Mouse (Mus musculus): ENCODE data around the gene Cx3cr1.

Cx3cr1 gene

DNA sequence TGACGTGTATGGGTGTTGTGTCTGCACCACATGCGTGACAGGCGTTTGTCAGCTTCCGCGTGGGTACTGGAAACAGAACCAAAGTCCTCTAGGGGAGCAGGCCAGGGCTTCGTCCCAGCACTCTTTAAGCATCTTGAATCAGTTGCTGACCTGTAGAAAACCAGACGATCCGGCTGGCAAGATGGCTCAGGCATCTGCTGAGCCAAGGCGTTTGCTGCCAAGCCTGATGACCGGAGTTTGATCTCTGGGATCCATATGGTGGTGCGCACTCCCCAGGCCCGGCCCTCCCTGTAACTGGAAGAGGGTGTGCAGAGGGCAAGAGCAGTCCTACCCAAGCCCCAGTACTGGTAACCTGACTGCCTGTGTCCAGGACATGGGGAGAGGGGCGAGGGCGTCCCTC, 127.8 kb downstream of the Cx3cr1 start:
- no peak for DNase-seq (ENCODE audit: low read depth, low spot score)

DNA sequence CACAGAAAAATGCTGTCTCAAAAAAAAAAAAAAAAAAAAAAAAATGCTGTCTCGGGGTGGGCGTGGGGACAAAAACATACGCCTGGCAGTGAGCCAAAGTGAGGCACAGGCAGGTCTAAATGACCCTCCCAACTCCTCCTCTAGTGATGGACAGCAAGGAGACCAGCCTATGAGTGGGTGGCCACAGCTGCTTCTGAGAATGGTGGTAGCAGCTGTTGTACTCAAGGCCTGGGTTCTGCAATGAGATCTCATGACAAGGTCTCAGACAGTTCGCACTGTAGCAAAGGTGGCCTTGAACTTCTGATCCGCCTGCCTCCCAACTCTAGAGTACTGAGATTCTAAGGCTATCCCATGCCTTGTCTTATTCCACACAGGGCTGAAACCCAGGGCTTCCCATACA, 128.3 kb downstream of the Cx3cr1 start:
- DNase-seq (ENCODE audit: low read depth, low spot score): no peak

DNA sequence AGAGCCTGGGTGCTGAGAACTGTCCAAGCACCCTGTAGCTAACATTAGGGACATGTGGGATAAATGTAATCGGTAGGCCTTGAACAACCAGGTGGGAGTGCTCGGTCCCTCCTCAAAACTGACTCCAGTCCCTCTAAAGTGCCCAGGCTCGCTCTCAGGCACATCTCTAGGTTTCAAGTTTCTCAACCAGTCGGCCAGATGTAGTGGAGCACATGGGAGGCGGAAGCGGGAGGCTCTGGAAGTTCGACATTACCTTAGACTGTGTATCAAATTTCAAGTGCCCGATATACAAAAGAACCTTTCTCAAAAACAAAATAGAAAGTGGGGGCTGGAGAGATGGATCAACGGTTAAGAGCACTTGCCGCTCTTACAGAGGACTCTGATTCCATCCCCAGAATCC, 130.0 kb downstream of the Cx3cr1 start:
- DNase-seq (ENCODE audit: low read depth, low spot score): no peak

DNA sequence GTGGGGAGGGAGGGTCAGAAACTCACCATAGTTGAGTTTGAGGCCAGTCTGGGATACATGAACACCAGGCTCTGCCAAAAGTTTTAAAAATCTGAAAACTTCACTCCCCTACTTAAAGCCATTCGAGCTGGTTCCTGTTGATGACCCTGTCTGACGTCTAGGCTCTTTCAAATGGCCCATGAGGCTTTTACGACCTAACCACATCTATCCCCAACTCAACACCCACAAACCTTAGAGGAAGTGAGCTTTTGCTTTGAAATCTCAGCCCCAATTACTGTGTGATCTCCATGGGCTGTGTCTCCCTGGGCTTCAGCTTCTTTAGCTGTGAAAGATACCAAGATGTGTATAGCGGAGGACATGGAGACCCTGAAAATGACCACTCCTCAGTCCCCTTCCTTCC, 131.2 kb downstream of the Cx3cr1 start:
- DNase-seq (ENCODE audit: low read depth, low spot score): no peak

DNA sequence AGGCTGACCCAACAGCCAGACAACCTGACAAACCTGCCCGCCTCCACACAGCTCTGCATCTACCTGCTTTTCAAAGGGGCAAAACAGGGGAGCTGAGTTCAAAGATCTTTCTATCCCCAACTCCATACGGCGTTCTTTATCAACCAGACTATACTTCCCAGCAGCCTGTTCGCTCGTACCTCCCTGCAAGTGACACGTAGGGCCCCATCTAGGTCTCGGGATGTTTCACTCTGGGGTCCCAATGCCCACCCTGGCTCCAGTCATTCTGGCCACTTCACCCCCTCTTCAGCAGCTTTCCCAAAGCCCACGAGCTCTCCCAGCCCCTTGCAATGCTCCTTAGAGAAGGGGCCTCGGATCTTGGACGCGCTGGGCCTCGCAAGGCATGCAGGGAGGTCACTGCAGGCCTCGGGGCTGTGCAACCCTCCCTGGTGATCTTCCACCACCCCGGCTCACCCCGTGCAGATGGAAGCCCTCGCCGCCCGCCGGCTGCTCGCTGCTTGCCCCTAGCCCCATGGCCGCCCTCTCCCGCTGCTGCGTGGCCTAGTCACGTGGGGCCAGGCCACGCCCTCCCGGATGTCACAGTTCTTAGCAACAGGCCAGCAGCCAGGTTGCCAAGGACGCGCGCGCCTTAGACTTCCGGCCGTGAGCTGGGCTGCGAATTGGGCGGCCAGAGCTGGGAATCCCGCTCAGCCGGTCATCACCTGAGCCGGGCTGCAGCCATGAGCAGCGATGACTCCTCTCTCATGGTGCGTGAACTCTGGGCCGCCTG, 132.5 kb downstream of the Cx3cr1 start, which contains the start of the genes Gorasp1 and Ttc21a:
Gene Gorasp1, minus strand, starts transcription at position 561 of the 769 bp plus-strand sequence.
Gene Ttc21a, plus strand, starts transcription at position 602 of the 769 bp plus-strand sequence.
- peak; percentile 70 for DNase-seq (ENCODE audit: low read depth, low spot score)

DNA sequence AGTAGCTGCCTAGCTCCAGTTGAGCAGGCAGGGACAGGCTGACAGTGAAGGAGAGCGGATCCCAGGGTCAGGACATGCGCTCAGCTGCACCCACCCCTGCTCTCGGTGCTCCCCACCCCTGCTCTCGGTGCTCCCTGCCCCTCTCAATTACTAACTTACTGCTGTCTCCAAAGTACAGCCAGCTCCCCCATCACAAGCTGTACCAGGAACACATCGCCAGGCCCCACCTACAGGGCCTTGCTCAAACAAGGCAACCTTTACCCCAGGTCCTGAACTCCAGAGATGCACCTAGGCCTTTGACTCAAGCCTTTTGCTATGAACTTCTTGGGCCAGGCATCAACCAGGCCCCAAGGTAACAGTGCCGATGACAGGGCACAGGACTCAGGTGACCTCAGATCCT, 136.0 kb downstream of the Cx3cr1 start:
- no peak for DNase-seq (ENCODE audit: low read depth, low spot score)

DNA sequence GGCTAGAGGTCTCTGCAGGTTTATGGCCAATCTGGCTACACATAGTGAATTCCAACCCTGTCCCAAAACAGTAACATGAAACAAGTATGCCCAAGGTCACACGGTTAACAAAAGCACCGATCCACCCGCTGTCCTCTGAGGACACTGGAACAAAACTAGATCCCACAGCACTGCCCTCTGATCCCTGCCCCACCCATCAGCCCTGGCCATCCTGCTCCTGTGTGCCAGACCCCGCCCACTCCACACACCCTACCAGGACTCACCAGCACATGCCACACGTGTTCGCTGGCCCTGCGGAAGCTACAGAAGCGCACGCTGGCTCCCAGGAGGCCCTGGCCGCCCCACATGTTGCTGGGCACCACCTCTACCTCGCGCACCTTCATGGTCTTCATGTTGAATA, 137.3 kb downstream of the Cx3cr1 start:
- no peak for DNase-seq (ENCODE audit: low read depth, low spot score)

DNA sequence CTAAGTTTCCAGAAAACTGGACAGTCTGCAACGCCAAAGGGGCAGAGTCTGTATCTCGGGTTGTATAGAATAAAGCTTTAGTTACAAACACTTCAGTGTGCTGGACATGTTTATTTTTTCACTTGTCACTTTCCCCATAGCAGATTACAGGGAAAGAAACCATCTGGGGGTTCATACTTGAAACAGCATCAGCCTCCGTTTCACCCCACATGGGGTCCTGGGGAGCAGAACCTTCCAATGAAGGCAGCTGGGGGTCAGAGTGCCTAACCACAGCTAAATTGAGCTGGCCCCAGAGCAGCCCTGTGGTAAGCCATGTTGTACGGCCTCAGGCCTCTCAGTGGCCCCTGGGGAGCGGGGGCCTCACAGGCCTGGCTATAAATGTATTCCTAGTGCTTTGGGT, 143.2 kb downstream of the Cx3cr1 start:
- DNase-seq (ENCODE audit: low read depth, low spot score): no peak

DNA sequence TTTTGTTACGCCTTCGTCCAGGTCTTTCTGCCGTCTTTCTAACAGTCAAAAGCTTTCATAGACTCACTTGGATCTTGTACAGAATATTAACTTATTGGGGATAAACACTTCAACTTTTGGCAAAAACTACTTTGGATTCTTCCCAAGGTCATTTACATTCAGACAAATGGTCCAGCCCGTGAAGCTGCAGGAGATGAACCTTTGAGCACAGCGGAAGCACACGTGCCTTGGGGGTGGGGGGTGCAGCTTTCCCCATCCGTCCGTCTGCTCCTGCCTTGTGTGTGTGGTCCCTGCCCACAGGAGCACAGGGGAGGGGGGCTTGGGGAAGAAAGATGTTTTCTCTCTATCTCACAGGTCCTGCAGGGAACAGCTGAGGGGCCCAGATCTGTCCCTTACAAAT, 143.9 kb downstream of the Cx3cr1 start:
- DNase-seq (ENCODE audit: low read depth, low spot score): no peak

DNA sequence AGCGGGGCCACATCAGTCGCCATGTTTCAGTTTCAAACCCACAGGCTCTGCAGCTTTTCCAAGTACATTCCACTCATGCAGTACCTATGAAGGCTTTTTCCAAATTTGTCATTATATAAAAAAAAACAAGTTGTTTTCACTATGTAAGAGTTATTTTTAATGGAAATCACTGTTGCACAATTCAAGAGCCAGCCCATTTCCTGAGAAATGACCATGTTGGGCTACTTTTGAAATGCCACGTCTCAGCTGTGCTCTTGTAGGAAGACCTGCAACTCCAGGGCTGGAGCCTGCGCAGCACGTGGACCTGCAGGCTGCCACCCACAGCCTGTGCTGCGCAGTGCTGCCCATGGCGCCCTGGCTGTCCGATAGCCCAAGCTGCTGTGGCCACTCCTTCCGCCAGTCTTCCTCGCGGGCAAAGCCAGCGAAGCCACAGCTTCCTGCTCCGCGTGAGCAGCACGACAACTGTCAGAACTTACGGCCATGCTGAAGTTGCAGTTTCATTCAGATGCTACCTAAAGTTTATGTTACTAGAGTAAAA, 144.5 kb downstream of the Cx3cr1 start:
- DNase-seq (ENCODE audit: low read depth, low spot score): no peak

DNA sequence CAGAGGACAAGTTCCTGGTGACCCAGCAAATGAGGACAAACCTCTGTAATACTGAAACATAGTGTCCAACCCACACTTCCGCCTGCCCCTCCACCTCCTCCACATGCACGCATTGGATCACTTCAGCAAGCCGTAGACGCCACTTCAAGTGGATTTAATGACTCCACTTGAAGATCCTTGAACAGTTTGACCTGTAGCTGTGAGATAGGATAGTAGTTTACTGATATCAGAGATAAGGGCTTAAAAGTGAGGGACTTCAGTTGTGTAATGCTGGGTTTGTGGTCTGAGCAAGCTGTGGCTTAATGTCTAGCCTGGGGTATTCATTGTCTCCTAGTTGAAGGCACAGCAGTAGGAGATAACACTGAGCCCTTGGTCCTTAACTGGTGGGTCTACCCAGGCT, 146.2 kb downstream of the Cx3cr1 start:
- no peak for DNase-seq (ENCODE audit: low read depth, low spot score)

DNA sequence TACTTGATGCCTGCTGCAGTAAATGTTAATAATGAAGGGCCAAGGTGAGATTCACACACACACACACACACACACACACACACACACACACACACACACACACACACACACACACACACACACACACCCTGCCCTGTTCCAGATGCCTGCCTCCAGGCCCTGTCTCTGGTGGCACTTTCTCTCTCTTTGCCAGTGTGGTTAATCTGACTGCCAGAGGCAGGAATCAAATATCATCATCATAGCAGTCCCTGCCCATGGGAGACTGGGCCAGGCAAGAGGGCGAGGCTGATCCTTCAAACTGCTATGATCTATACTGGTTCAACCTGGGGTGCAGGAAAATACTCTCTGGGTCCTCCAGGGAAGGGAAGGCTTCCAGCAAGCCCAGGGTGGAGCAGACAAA, 149.8 kb downstream of the Cx3cr1 start:
- DNase-seq (ENCODE audit: low read depth, low spot score): no peak

DNA sequence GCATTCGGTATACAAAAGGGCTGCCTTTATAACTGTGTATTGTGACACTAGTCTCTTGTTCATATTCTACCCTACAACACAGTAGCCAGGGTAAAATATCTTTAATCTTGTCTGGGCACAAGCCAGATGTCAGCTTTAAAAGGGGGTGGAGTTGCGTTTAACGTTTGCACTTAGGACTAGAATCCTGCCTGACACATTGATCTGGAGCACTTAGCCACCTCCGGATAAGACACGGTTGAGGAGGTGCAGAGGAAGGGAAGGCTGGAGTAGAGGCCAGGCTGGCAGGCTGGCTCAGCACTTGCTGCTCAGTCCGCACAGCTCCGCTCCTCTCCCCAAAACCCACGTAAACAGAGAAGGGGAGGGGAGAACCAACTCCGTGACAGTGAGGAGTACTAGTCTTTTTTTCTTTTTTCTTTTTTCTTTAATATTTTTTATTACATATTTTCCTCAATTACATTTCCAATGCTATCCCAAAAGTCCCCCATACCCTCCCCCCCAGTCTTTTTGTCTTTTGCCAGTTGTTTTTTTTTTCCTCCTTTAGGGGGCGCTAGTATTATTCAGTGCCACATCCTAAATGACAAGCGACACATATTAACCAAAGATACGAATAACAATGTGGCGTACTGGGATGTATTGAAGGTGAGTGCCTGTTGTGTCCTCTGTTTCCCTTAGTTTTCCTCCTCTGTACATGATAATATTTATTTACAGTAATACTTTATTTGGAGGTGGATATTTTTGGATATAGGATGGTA, 156.4 kb downstream of the Cx3cr1 start:
- no peak for DNase-seq (ENCODE audit: low read depth, low spot score)

DNA sequence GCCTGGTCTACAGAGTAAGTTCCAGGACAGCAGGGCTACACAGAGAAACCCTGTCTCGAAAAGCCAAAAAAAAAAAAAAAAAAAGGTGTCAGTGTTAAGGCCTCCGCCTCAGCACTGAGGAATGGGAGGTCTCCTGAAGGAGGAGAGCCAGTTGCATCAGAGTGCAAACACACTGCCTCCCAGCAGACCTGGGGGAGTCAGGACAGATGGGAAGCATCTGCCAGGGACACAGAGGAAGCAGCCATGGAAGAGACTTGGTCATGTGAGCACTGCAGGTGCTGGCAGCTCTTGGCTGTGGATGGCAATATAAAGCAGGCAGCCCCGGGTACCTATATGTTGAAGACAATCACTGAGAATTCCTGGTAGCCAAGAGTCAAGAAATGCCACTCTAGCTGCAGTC, 159.7 kb downstream of the Cx3cr1 start:
- no peak for DNase-seq (ENCODE audit: low read depth, low spot score)

DNA sequence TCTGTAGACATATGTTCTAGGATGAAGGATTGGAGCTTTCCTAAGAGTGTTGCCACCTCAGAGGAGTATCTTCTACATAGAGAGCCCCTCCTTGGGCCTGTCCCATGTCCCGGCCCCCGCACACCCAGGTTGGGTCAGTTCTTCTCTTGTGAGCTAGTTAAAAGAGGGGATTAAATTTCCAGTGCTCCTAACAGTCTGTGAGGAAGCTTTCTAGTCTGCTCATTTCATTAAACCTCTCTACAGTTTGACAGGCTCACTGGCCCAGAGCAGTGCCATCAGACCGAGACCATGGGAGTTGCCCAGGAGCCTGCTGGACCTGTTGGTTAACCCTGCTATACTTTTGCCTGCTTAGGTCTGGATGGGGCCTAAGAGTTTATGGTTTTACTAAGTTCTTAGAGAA, 161.0 kb downstream of the Cx3cr1 start:
- no peak for DNase-seq (ENCODE audit: low read depth, low spot score)

DNA sequence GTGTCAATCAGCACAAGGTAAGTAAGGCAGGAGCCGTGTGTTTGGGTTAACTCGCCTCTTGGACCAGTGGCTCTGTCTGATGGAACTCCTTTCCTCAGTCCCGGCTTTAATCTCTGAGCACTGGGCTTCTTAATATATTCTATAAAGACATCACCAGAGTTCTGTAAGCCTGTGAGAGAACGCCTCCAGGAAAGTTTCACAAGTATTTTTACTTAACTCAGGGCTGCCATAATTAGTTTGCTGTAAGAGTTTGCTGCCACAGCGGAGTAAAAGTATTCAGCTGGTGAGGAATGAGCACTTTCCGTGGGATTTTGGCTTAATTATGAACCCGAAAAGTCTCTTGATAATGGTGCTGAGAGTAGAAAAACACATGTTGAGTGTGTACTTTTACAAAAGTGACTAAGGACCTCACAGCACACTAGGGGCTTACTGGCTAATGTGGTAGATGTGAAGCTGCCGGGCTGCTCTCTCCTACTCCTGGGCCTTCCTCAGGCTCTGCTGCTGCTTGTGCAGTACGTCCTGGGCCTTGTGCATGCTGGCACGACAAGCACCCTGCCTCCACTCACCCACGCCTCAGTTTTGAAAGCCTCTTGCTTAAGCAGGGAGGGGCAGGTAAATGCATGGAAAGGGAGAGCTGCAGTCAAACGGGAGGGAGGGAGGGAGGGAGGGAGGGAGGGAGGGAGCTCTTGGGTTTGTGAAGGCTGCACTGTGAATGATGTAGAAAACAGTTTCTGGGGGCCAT, 167.1 kb downstream of the Cx3cr1 start:
- no peak for DNase-seq (ENCODE audit: low read depth, low spot score)

DNA sequence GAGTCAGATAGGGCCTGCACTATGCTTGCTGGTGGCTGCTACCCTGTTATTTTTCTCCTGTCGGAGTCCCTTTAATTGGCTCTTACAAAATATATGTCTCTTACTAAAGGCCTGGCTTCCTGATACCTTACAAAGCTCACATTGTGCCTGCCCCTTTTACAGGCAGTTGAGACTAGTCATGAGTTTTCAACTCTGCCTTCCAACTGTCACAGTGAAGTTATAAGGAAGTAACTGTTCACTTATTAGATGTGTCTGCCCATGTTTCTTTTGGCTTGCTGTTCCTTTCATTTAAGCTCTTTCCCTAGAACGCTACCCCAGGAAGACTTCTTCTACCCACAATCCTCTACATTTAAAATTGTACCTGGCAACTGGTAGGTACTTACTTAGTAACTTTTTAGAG, 170.2 kb downstream of the Cx3cr1 start:
- no peak for DNase-seq (ENCODE audit: low read depth, low spot score)

DNA sequence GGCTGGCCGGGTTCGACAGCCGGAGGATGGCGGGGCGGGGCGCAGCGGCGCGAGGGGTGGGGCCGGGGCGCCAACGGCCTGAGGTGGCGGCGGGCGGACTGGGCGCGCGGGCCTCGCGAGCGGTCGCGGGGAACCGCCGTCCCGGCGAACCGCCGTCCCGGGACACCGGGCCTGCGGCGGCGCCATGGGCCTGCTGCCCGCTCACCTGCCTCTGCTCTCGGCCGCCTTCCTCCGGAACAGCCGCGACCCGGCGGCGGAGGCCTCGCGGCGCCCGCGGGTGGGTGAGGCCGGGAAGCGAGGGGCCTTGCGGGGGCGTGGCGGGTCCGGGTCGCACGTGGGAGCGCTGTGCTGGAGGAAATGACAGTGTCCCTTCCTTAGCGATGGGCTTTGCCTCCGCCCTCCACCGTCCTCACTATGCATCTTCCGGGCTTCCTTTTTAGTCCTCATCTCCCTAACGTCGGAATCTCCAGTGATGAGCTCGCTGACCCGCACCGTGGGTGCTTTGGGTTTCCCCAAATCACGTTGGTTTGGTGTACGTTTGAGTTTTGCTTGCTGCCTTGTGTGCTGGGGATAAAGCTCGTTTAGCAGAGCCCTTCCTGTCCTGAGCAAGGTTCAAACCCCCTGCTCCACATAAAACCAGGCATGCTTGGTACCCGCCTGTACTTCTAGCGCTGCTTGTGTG, 174.5 kb downstream of the Cx3cr1 start:
- no peak for DNase-seq (ENCODE audit: low read depth, low spot score)

DNA sequence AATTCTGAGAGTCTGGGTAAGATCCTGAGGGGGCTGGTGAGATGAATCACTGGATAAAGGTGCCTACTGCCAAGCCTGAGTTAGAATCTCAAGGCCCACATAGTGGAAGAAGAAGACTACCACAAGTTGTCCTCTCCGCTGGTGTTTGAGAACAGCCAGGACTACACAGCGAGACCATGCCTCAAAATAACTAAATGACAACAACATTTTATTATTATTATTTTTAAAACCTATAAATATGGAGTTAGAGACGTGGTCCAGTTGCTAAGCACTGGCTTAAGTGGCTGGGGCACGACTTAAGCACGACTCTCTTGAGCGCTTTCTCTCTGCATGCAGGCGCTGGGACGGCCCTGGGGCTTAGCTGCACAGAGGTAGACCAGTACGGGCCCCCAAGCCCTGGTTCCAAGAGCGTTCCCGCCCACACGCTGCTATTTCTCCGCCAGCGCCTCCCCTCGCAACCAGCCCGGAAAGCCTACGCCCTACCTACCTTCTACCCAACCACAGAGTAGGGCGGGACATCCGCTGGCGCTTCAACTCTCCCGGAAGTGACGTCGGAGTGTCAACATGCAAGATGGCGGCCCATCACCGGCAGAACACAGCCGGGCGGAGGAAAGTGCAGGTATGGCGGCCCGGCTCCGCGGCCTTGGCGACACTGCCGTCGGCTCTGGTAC, 175.2 kb downstream of the Cx3cr1 start, which contains the start of gene Wdr48:
Gene Wdr48, plus strand, starts transcription at position 540 of the 671 bp plus-strand sequence.
- DNase-seq (ENCODE audit: low read depth, low spot score): peak; percentile 96

DNA sequence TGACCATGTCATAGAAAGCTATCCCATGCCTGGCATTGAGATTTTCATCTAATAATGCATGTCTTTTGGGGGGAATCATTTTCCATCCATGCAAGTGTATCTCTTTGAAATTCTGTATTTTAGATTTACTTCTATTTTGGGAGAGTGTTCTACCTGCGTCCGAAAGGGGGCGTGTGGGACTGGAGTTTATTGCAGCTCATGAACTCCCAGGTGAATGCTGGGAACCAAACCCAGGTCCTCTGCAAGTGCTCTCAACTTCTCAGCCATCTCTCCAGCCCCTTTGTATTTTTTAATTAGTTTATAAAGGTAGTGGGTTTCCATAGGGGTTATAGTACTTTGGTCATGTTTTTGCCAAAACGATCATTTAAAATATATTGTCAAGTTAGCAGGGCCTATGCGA, 175.8 kb downstream of the Cx3cr1 start:
- no peak for DNase-seq (ENCODE audit: low read depth, low spot score)

DNA sequence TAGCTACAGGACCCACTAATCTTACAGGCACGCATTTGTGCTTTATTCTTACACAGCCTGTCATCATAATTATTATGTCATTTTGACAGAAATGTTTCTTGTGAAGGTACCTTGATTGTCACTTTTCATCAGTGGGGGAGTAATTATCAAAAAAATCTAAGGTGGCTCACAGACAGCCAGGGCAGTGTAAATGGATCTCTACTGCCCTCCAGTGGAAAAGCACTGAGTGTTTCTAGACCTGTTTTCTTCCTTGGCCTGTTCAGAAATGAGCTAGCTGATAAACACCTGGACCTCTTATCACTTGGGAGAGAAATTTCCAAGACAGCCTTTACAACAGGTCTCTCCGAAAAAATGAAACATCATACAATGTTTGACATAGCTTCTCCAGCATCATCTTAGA, 179.0 kb downstream of the Cx3cr1 start:
- DNase-seq (ENCODE audit: low read depth, low spot score): no peak

All from brain, embryonic 18.5 days (tissue).